Mouse (Mus musculus): ENCODE data around the gene Scaf1. TPM values are rescaled to one million over a fixed set of nuclear protein-coding genes. Genes with fewer than 3 reads are reported as not detected.
A peak's percentile ranks its signal among the peaks of the same experiment; 100 is the strongest.

Gene Scaf1
- polyA plus RNA-seq (2011; ENCODE audit: insufficient read length, low read depth, missing spikeins) = 75.4 and 79.8 TPM in 2 replicates

- peak; percentile 50 for TF ChIP-seq POLR2A (IDR thresholded peaks at IDR 0.05; ENCODE audit: low read depth, low read length)
- TF ChIP-seq CTCF (IDR thresholded peaks at IDR 0.05; ENCODE audit: borderline replicate concordance, insufficient read depth, low read length) = no peak
- no peaks in the 10 kb centered on the region for H3K4me1 ChIP-seq (ENCODE audit: control insufficient read depth, insufficient read depth, low read length)
- peak within 1 kb of the TSS; percentile 99 for H3K27ac ChIP-seq (ENCODE audit: insufficient read depth, low read length)
- H3K4me3 ChIP-seq (ENCODE audit: insufficient read depth, low read length) = peak within 1 kb of the TSS; percentile 97
These were observed at the start of gene Scaf1 for GRCm38 (mm10) chr7:45015957-45016612. Gene Scaf1, minus strand, starts transcription at chr7:45016363.

- H3K27ac ChIP-seq (ENCODE audit: insufficient read depth, low read length) = peak within 1 kb of the TSS; percentile 94
- TF ChIP-seq CTCF (IDR thresholded peaks at IDR 0.05; ENCODE audit: borderline replicate concordance, insufficient read depth, low read length) (no peak), POLR2A (IDR thresholded peaks at IDR 0.05; ENCODE audit: low read depth, low read length) (peak; percentile 80)
- peak within 1 kb of the TSS; percentile 92 for H3K4me3 ChIP-seq (ENCODE audit: insufficient read depth, low read length)
- peaks cover 7% of the 10 kb centered on the region for H3K4me1 ChIP-seq (ENCODE audit: control insufficient read depth, insufficient read depth, low read length)
These were observed 46.2 kb upstream of the Scaf1 start, which contains the start of the genes Nosip and Prrg2 for GRCm38 (mm10) chr7:45062239-45062835. Gene Nosip, plus strand, starts transcription at chr7:45062429. Gene Prrg2, minus strand, starts transcription at chr7:45062677.

- Histone ChIP-seq H3K27ac (ENCODE audit: insufficient read depth, low read length) (peak overlapping the region; percentile 45), H3K4me3 (ENCODE audit: insufficient read depth, low read length) (peak overlapping the region; percentile 33), H3K4me1 (ENCODE audit: control insufficient read depth, insufficient read depth, low read length) (peaks cover 7% of the 10 kb centered on the region)
- TF ChIP-seq CTCF (IDR thresholded peaks at IDR 0.05; ENCODE audit: borderline replicate concordance, insufficient read depth, low read length) (no peak), POLR2A (IDR thresholded peaks at IDR 0.05; ENCODE audit: low read depth, low read length) (no peak)
These were observed 45.4 kb upstream of the Scaf1 start for GRCm38 (mm10) chr7:45061532-45062075.

- Histone ChIP-seq H3K4me3 (ENCODE audit: insufficient read depth, low read length) (no peak overlapping the region), H3K4me1 (ENCODE audit: control insufficient read depth, insufficient read depth, low read length) (peaks cover 7% of the 10 kb centered on the region), H3K27ac (ENCODE audit: insufficient read depth, low read length) (no peak overlapping the region)
- no peak for TF ChIP-seq POLR2A (IDR thresholded peaks at IDR 0.05; ENCODE audit: low read depth, low read length)
- no peak for TF ChIP-seq CTCF (IDR thresholded peaks at IDR 0.05; ENCODE audit: borderline replicate concordance, insufficient read depth, low read length)
These were observed 44.5 kb upstream of the Scaf1 start for GRCm38 (mm10) chr7:45060632-45061122.

- TF ChIP-seq CTCF (IDR thresholded peaks at IDR 0.05; ENCODE audit: borderline replicate concordance, insufficient read depth, low read length) = no peak
- no peak for TF ChIP-seq POLR2A (IDR thresholded peaks at IDR 0.05; ENCODE audit: low read depth, low read length)
- Histone ChIP-seq H3K4me3 (ENCODE audit: insufficient read depth, low read length) (no peak overlapping the region), H3K27ac (ENCODE audit: insufficient read depth, low read length) (no peak overlapping the region), H3K4me1 (ENCODE audit: control insufficient read depth, insufficient read depth, low read length) (peaks cover 4% of the 10 kb centered on the region)
These were observed 42.7 kb upstream of the Scaf1 start for GRCm38 (mm10) chr7:45058607-45059571.

- H3K27ac ChIP-seq (ENCODE audit: insufficient read depth, low read length) = no peak overlapping the region
- no peak overlapping the region for H3K4me3 ChIP-seq (ENCODE audit: insufficient read depth, low read length)
- H3K4me1 ChIP-seq (ENCODE audit: control insufficient read depth, insufficient read depth, low read length) = peaks cover 4% of the 10 kb centered on the region
- no peak for TF ChIP-seq CTCF (IDR thresholded peaks at IDR 0.05; ENCODE audit: borderline replicate concordance, insufficient read depth, low read length)
- no peak for TF ChIP-seq POLR2A (IDR thresholded peaks at IDR 0.05; ENCODE audit: low read depth, low read length)
These were observed 40.8 kb upstream of the Scaf1 start for GRCm38 (mm10) chr7:45056972-45057348.

- Histone ChIP-seq H3K4me3 (ENCODE audit: insufficient read depth, low read length) (no peak overlapping the region), H3K27ac (ENCODE audit: insufficient read depth, low read length) (no peak overlapping the region), H3K4me1 (ENCODE audit: control insufficient read depth, insufficient read depth, low read length) (peaks cover 4% of the 10 kb centered on the region)
- no peak for TF ChIP-seq POLR2A (IDR thresholded peaks at IDR 0.05; ENCODE audit: low read depth, low read length)
- no peak for TF ChIP-seq CTCF (IDR thresholded peaks at IDR 0.05; ENCODE audit: borderline replicate concordance, insufficient read depth, low read length)
These were observed 40.3 kb upstream of the Scaf1 start for GRCm38 (mm10) chr7:45056329-45056971.

GRCm38 (mm10) chr7:45053931-45054510 is 37.9 kb upstream of the Scaf1 start:
- H3K4me3 ChIP-seq (ENCODE audit: insufficient read depth, low read length) = peak overlapping the region; percentile 54
- H3K27ac ChIP-seq (ENCODE audit: insufficient read depth, low read length) = peak overlapping the region; percentile 93
- H3K4me1 ChIP-seq (ENCODE audit: control insufficient read depth, insufficient read depth, low read length) = no peaks in the 10 kb centered on the region
- TF ChIP-seq CTCF (IDR thresholded peaks at IDR 0.05; ENCODE audit: borderline replicate concordance, insufficient read depth, low read length) = no peak
- peak; percentile 95 for TF ChIP-seq POLR2A (IDR thresholded peaks at IDR 0.05; ENCODE audit: low read depth, low read length)

Measured in embryonic fibroblast, embryonic 13.5 days (primary cell).